Mouse (Mus musculus) WW6 (cell line): Measurements from ENCODE around the gene Clec1a.
"Not testable (repeated sequence)": the region's sequence is repeated elsewhere in the genome, so short reads cannot be mapped to it uniquely, and the experiment has no call there.

ENCODE experiments used
- DNase-seq: peaks from one replicate; pipeline ENCODE4 v3.0.0-alpha.2; 2013; ENCODE audit warnings: low read depth, low spot score

The Clec1a gene

DNA sequence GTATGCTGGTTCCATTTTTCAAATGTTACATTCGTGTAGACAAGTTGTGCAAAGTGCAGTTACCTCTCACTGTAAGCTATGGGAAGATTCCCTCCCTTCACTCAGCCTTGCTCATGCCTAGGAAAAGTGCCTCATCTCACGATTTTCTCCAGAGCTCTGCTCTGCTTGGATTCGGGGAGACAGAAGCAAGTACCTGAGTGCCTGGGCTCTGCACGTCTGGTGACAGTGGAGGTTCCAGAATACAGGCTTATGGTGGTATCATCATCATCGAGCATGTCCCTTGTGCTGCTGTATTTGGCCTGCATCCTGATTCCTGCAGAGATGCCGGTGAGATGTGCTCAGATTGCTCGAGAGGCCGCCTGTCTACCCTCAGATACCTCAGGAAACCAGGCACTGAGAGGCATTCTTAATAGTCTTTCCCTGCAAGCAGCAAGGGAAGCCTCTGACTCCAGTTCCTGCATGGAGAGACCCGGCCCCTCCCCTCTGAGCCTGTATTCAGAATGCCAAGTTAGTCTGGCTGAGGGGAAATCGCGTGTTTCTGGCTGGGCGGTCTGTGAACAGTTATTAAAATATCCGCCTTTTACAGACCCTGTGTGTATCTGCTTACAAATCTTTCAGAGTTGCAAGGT, at the start of gene Clec1a:
Gene Clec1a, minus strand, starts transcription at position 590 of the 629 bp plus-strand sequence.
- DNase-seq, result no peak

DNA sequence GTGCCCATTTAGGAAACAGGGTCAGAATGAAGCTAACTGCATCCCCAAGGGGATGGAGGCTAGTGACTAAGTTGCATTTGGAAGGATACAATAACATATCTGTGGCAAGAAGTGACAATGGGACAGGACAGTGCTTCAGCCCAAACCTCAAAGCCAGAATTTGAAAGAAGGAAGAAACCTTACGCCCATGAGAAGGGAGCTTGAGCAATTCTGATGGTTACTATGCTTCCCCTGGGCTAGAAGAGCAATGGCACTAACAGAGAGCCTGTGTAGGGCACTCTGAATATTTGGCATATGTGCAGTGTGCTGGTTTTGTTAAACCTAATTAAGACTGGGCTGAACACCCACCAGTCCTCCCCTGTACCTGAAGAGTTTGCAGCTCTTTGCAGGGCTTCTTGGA, 47.7 kb upstream of the Clec1a start:
- DNase-seq, result not testable (repeated sequence)

DNA sequence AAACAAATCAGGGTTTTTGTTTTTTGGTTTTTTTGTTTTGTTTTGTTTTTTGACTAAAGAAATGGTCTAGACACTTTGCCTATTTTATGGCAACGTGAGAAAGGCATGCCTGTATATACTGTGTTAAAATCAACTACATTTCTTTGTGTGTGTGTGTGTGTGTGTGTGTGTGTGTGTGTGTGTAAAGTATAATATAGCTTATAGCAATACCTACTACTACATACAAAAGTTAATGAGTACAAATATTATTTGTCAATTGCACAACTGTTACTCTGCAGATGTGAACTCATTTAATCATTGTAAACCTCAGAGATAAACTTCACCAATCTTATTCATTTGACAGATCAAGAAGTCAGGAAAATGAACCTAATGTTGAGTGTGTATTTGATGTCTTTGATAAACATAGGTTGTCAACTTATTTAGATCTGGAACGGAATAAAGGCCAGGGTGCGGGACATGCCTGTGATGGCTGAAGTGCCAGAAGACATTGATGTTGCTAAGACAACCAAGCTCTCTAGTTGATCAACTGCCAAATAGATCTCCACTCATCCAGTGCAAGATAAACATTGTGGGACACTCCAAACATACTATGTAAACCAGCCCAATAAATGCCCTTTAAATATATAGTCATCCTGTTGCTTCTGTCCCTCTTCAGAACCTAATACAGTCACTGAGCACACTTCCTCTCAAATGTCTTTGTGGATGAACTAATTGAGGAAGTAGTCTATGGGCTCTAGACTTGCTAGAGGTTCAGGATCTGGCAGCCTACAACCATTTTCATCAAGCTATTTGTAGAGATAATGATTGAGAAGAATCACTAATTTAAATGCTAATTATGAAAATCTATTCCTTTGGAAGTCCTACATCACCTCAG, 45.8 kb upstream of the Clec1a start:
- no peak for DNase-seq

DNA sequence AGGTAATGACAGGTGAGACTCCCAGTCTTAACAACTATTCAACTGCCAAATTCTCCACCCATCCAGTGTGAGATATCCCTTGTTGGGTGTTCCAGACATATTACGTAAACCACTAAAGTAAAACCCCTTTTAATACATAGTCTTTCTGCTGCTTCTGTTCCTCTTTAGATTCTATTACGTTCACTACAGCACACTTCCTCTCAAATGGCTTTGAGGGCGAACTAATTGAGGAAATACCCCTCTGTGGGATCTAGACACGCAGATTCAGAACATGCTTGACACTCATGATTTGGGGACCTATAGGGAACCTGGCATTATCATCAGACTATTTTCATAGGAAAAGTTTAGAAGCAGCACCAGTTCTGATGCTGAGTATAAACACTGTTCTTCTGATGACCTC, 43.1 kb upstream of the Clec1a start:
- no peak for DNase-seq

DNA sequence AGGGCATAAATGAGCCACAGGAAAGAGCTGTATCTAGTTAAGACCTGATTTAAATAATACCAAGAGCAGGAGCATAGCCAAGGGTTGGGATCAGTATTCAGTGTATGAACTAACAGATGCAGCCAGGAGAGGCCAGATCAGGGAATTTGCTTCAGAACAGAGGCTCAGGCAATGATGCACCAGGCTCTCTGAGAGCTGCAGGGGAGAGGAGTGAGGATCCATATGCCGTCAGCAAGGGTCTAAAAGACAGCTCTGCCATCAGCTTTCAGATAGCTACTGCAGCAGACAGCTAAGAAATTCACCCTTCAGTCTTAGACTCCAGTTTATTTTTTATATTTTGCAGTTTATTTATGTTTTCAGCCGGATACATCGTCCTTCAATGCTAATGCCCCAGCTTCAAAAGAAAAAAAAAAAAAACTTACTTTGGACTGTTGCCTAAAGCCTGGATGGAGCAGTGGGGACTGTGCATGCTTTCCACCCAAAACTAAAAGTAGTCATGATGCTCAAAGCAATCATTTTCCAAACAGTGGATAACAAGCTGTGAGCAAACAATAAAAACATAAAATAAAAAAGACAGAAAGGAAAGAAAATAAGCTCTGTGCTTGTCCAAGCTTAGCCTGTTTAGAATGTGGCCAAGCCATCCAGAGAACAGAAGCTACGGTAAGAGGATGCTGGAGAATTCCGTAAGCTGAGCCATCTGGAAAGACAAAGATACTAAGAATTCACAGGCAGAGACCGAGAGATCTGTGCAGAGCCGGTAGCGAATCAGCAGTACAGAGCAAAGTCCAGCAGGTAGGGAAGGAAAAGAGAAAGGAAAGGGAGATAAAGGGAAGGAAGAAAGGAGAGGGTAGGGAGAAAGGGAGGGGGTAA, 28.5 kb upstream of the Clec1a start:
- no peak for DNase-seq

DNA sequence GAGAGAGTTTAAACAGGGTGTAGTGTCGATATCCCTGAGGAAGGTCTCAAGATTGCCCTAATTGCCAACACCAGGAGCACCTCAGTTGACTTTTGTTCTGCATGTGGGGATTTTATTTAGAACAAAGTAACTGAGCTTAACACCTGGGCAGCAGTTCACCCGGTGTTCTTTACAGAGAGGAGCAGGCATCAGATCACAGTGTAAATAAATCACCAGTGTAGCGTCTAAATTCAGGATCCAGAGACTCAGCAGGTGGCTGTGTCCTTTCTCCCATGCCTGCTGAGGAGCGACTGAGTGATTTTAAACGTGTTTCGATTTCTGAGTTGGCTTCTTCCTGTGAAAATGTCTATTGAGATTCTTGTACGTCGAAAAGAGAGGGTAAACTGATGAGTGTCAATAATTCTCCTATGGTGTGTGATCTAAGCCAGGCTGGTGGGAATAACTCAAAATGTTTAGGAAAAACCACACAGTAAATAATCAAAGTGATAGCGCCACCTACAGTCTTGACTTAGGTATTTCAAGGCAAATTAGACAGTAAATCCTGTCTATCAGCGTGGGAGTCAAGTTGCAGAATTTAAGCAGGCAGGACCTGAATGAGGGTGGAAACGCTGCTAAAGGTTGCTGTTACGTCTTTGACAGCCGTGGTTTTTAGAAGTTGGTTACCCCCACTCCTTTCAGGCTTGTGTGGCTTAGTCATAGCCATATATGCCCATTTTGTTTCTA, 24.8 kb upstream of the Clec1a start:
- DNase-seq, result no peak

DNA sequence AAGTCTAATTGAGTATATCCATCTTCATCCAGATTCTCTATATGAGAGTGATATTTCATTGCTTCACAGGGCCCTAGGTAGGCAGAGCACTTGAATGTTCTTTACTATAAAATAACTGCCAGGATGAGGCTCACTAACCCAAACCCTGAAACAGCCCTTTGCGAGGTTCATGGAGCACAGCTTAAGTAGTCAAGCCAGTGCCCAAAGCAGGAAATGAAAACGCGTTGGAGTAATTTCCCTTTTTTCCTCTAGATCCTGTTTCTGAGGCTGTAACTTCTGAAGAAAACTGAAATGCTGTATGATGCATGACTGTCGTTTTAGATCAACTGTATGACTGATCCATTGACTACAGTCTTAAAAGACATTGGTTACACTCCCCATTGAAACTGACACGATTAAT, 20.8 kb upstream of the Clec1a start:
- no peak for DNase-seq

DNA sequence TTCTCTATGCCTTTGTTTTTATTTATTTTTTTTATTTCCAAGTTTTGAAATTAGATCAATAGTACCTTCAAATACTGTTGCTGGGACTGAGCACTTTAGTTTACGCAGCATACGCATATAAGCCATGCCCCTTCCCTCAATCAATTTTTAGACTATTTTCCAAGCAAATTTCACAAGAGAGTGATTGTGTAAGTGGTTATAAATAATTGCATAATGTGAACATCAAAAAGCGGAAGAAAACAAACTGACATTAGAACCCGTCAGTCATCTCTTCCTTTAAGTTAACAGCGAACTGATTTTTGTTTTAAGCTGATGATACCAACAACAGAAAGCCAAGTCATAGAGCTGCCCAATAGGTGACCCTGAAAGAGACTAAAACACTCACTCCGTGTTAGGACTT, 19.6 kb upstream of the Clec1a start:
- no peak for DNase-seq

DNA sequence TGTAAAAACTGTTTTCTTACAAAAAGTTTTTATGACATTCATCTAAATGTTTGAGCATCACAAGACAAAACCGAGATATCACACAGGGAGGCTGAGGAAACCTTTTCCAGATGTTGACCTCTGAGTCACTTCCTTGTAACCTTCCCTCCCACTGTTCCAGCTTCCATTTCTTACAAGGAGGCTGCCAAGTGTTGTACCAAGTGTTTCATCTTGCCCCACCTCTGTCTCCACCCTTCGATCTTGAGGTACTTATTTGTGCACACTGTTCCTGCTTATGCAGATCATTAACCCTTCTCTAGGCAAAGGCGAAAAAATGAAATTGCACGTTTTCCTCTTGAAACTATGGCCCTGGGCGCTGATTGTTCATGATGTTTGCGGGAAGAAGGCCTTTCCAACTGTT, 2.1 kb downstream of the Clec1a start:
- no peak for DNase-seq

DNA sequence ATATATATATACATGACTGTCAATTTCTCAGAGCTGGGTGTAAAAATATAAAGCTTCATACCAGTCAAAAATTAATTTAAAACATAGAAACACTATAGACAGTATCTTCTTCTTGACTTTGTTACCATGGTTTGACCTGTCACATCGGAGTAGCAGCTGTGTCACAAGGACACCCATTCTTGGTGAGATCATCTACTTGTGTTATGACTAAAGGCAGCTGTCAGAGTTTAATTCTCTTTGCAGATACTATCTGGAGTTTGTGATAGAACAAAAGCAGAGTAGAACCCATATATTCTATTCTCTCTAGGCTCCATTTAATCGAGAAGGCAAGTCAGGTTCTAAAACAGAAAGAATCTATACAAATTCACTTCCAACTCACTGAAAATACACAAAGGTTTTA, 13.8 kb downstream of the Clec1a start:
- no peak for DNase-seq

DNA sequence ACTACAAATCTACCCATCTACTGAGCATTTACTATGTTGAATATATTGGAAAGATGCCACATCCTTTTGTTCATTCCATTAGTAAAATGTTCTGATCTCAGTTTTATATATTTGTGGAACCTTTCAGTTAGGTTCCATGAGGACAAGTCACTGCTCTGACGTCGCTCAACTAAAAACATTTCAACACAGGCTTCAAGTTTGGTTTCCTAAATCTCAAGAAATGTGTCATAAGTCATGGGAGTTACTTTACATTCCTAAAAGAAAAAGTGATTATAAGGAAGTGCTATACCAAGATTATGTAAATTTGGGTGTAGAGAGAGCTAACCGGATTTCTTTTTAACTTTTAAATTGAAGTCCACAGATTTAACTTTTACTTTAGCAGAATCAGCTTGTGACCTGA, 15.8 kb downstream of the Clec1a start:
- no peak for DNase-seq

DNA sequence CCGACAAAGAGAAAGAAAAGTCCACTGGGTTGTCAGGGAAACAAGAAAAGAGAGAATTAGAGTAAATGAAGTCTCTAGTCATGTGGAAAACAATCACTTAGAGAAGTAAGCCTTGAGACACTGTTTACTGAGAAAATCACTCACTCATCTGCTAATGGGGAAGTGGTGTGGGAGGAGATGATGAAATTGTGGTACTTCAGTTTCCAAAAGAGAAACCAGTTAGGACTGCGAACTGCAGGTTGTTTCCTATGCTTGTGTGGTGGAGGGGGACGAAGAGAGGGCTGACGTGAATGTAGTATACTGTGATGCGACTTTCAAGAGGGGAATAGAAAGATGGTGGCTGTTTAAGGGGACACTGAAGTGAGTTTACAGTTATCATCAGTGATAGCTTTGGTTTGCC, 17.6 kb downstream of the Clec1a start:
- no peak for DNase-seq

DNA sequence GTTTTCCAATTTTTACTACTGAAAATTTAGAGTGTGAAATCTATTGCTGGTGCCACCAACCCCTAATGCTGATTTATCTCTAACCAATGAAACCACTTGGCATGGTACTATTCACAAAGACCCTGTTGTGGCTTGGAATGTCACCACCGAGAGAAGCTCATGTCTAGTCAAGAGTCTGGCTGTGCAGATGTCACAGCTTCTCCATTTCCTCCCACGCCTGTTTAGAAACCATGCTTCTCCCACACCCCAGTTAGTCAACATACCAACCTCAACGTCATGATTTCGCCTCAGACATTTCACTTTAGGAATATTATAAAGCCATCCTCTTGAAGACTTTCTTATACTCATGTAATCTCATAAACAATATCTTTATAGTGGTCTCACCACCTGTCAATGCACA, 24.5 kb downstream of the Clec1a start:
- DNase-seq, result no peak

DNA sequence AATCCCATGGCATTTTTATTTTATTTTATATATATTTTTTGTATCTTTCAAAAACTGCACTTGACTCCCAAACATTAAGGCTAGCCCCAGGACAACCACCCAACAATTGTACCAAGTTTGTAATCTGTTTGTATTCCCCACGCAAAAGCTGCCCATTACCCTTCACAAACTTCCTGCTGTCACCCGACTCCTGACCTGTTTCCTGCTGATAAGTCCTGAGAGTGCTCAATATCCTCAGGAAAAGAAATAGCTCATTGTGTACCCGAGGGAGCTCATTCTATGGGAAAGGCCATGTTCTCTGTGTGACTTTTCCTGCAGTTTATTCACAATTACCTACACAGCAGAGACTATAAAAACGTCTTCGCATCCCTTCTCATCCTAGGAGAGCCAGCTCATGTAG, 26.0 kb downstream of the Clec1a start:
- no peak for DNase-seq

DNA sequence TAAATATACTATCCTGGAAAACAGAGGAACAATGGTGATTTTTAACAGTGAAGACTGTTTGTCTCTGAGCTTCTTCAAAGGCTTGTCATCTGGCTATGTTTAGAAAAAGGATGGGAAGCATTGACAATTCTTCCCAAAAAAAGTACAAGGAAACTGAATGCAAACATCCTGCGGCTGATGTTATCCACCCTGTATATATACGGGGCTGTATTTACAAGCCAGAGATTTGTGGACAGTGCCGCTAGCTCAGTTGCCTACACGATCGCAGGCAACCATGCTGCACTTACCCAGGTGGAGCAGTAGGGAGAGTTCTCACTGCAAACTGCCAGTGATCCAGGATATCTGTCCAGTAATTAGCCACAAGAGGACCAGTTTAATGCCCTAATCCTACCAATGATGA, 26.6 kb downstream of the Clec1a start:
- no peak for DNase-seq

DNA sequence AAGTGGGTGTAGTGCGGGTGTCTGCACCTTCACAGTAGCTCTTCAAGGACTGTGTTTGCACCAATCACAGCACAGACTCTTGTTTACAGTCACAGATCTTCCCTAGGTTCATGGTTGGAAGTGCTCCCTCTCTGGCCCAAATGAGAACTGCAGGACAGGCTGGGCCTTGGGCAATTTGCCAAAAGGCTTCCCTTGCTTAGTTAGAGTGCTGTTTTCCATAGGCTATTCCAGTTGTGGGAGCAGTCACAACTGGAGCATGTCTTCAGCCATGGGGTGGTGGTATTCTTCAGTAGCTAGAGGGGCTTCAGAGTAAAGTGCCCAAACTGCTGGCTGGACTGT, 28.1 kb downstream of the Clec1a start:
- DNase-seq, result peak; percentile 70

DNA sequence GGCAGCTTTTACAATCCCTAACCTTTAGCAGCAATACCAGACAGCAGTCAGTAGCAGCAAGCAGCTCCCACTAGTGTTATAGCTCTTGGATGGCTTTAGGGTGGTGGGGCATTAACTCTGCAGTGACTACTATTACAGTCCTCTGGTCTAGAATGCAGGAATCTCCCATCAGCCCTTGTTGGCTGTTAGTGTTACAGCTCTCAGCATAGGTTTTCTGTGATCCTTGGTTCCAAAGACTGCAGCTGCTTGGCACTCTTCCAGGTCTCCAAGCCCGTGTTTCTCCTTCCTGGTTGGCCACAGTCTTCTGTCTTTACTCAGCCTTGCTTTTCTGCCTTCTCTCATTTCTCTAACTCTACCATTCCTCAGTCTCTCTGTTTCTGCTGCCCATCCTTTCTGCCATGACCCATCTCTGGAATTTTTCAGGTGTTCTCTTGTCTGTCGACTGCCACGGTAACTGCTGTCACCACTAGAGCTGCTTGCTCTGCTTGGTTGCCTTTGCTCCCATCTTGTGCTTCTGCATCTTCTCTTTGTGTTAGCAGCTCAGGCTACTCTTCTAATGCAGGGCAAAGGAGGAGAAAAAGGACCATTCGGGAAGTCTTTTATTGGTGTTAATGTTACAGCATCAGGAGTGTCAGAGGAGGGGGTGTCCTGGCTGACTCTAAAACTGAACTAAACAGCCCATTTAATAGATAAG, 28.6 kb downstream of the Clec1a start:
- DNase-seq, result no peak

DNA sequence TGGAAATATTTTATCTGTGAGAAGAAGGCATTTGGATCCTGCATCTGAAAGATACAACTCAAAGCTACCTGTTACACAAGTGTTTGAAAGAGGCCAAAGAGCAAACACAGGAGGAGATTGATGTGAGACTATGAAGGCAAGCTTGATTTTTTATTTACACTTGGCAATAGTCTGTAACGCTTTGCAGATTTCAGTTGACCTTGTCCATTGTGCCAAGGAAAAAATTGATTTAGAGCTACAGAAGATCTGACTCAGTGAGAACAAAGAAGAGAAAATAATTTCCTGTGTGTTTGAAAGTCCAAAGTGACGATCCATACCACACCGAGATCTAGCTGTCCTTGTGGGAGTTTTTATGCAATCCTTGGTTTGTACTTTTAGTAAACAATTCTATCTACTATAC, 29.5 kb downstream of the Clec1a start:
- no peak for DNase-seq

DNA sequence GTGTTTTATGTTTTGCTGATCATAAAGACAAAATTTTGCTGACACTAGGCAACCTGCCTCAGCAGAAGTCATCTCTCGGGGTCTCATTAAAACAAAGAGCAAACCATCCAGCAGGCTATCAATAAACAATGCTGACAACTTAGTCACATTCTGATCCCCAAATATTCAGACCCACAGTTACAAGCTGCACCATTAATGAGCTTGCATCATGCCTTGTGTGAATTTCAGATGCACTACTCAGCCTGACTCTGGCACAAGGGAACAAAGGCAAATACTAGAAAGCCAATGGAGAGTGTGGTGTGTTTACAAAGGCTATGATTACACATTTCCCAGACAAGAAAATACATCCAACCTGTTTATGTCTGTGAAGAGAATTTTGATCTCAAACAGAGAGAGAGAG, 37.6 kb downstream of the Clec1a start:
- no peak for DNase-seq

DNA sequence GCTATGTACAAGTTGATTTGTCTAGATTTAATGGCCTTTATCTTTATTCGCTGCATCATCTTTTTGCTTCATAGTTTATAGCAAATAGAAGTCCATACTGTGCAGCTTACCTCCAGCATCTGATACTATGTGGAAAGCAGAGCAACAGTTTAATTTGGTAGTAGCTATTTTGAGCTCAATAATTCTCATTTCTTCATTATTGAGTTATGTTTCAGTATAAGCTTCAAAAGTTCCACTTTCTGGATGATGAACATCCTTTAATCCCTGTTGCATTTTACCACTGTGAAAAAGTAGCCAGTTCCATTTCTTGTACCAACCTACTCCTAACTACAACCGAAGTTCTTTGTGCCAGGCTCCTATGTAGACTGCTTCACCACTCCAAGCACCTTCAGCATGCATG, 43.2 kb downstream of the Clec1a start, which contains the start of gene Clec9a:
Gene Clec9a, plus strand, starts transcription at position 301 of the 400 bp plus-strand sequence.
- no peak for DNase-seq

DNA sequence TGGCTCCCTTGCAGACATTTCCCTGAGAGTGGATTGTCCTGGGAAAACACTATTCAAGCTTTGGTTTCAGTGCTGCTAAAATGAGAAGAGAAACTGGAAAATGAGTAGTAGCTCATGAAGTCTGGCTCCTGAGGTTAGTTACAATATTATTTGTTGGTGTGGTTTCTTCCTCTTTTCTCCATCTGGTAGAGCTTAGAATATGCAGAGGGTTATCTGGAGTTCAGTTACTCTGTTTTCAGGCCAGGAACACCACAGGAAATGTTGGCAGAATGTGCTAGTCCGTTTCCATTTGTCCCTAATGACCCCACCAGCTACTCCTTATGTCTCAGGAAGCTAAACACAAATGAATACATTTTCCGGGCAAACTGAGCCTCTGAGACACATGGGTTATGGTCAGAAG, 44.5 kb downstream of the Clec1a start:
- DNase-seq, result no peak
